Mouse (Mus musculus): ENCODE measurements around the gene Ppm1e.

GRCm38 (mm10) chr11:87222686-87223085 is 136.1 kb downstream of the Ppm1e start:
- no peak for TF ChIP-seq CTCF (IDR thresholded peaks at IDR 0.05; ENCODE audit: borderline replicate concordance, extremely low read depth, insufficient read depth, insufficient read length)
- no peak for TF ChIP-seq POLR2A (IDR thresholded peaks at IDR 0.05; ENCODE audit: borderline replicate concordance, extremely low read depth, insufficient read depth, insufficient read length, poor library complexity, severe bottlenecking)
